Mouse (Mus musculus): ENCODE results near the gene Sltm. TPM values are rescaled to one million over a fixed set of nuclear protein-coding genes. Genes with fewer than 3 reads are reported as not detected.

Gene Sltm
- 155 and 161 TPM in 2 replicates for total RNA-seq (2017)

- peak; percentile 92 for ATAC-seq (ENCODE audit: extremely low read depth, insufficient number of reproducible peaks, low FRiP score, poor library complexity, severe bottlenecking)
Measured at GRCm38 (mm10) chr9:70542305-70543041, at the start of gene Sltm. Gene Sltm (plus strand): TSS chr9:70542754.

GRCm38 (mm10) chr9:70493038-70493437 is 49.5 kb upstream of the Sltm start:
- no peak for ATAC-seq (ENCODE audit: extremely low read depth, insufficient number of reproducible peaks, low FRiP score, poor library complexity, severe bottlenecking)

- no peak for ATAC-seq (ENCODE audit: extremely low read depth, insufficient number of reproducible peaks, low FRiP score, poor library complexity, severe bottlenecking)
Measured at GRCm38 (mm10) chr9:70496990-70497389, 45.6 kb upstream of the Sltm start.

GRCm38 (mm10) chr9:70502284-70503014 is 40.1 kb upstream of the Sltm start:
- no peak for ATAC-seq (ENCODE audit: extremely low read depth, insufficient number of reproducible peaks, low FRiP score, poor library complexity, severe bottlenecking)

- peak; percentile 42 for ATAC-seq (ENCODE audit: extremely low read depth, insufficient number of reproducible peaks, low FRiP score, poor library complexity, severe bottlenecking)
Measured at GRCm38 (mm10) chr9:70503015-70503603, 39.4 kb upstream of the Sltm start.

- peak; percentile 95 for ATAC-seq (ENCODE audit: extremely low read depth, insufficient number of reproducible peaks, low FRiP score, poor library complexity, severe bottlenecking)
Measured at GRCm38 (mm10) chr9:70503626-70504041, 38.9 kb upstream of the Sltm start, which contains the start of gene Rnf111. Gene Rnf111 (minus strand): TSS chr9:70503725.

GRCm38 (mm10) chr9:70506186-70506585 is 36.4 kb upstream of the Sltm start:
- peak; percentile 38; the same call in 1 of the 2 replicates for ATAC-seq (ENCODE audit: extremely low read depth, insufficient number of reproducible peaks, low FRiP score, poor library complexity, severe bottlenecking)

- ATAC-seq (ENCODE audit: extremely low read depth, insufficient number of reproducible peaks, low FRiP score, poor library complexity, severe bottlenecking), result no peak
Measured at GRCm38 (mm10) chr9:70506787-70507186, 35.8 kb upstream of the Sltm start.

- no peak for ATAC-seq (ENCODE audit: extremely low read depth, insufficient number of reproducible peaks, low FRiP score, poor library complexity, severe bottlenecking)
Measured at GRCm38 (mm10) chr9:70509906-70510525, 32.5 kb upstream of the Sltm start.

- ATAC-seq (ENCODE audit: extremely low read depth, insufficient number of reproducible peaks, low FRiP score, poor library complexity, severe bottlenecking), result 0 out of 2 replicates have a peak, but pooled peaks have one; percentile 36
Measured at GRCm38 (mm10) chr9:70510998-70511583, 31.5 kb upstream of the Sltm start.

- ATAC-seq (ENCODE audit: extremely low read depth, insufficient number of reproducible peaks, low FRiP score, poor library complexity, severe bottlenecking), result no peak
Measured at GRCm38 (mm10) chr9:70511681-70512080, 30.9 kb upstream of the Sltm start.

- no peak for ATAC-seq (ENCODE audit: extremely low read depth, insufficient number of reproducible peaks, low FRiP score, poor library complexity, severe bottlenecking)
Measured at GRCm38 (mm10) chr9:70520651-70521050, 21.9 kb upstream of the Sltm start.

GRCm38 (mm10) chr9:70523813-70524212 is 18.7 kb upstream of the Sltm start:
- ATAC-seq (ENCODE audit: extremely low read depth, insufficient number of reproducible peaks, low FRiP score, poor library complexity, severe bottlenecking), result no peak

GRCm38 (mm10) chr9:70524366-70524765 is 18.2 kb upstream of the Sltm start:
- no peak for ATAC-seq (ENCODE audit: extremely low read depth, insufficient number of reproducible peaks, low FRiP score, poor library complexity, severe bottlenecking)

GRCm38 (mm10) chr9:70533328-70533727 is 9.2 kb upstream of the Sltm start:
- ATAC-seq (ENCODE audit: extremely low read depth, insufficient number of reproducible peaks, low FRiP score, poor library complexity, severe bottlenecking), result no peak

GRCm38 (mm10) chr9:70541584-70541983 is 970 bp upstream of the Sltm start:
- no peak for ATAC-seq (ENCODE audit: extremely low read depth, insufficient number of reproducible peaks, low FRiP score, poor library complexity, severe bottlenecking)

GRCm38 (mm10) chr9:70543048-70543880 is 710 bp downstream of the Sltm start:
- peak; percentile 15; the same call in 1 of the 2 replicates for ATAC-seq (ENCODE audit: extremely low read depth, insufficient number of reproducible peaks, low FRiP score, poor library complexity, severe bottlenecking)

- ATAC-seq (ENCODE audit: extremely low read depth, insufficient number of reproducible peaks, low FRiP score, poor library complexity, severe bottlenecking), result no peak
Measured at GRCm38 (mm10) chr9:70543985-70544384, 1.4 kb downstream of the Sltm start.

All from neutrophil, adult 5-6 weeks (primary cell).